Mouse (Mus musculus) limb, embryonic 14.5 days (tissue): ENCODE data around the gene Elavl1. TPM values are rescaled to one million over a fixed set of nuclear protein-coding genes. Genes with fewer than 3 reads are reported as not detected.
A peak's percentile ranks its signal among the peaks of the same experiment; 100 is the strongest.

ENCODE experiments used
- ATAC-seq: fragments of 200-750 bp; cut with Nextera tagmentation; 2 replicates; pipeline ENCODE4 v1.8.0; 2017; ENCODE audit warnings: low read depth, moderate number of reproducible peaks, moderate TSS enrichment; ENCODE audit not compliant: low FRiP score
- DNase-seq: peaks from one replicate; pipeline ENCODE4 v3.0.0-alpha.2; 2015; ENCODE audit warnings: low spot score
- H3K27ac ChIP-seq: fragments of 300-500 bp; sonication (generic); replicated peaks from 2 replicates; pipeline ENCODE4 v1.5.1; 2014; ENCODE audit warnings: low read depth, mild to moderate bottlenecking, low read length, moderate library complexity, mixed read lengths
- H3K27me3 ChIP-seq: fragments of 300-500 bp; sonication (generic); 2 replicates; pipeline ENCODE4 v1.6.1; 2014; ENCODE audit warnings: low read length, mixed read lengths; ENCODE audit not compliant: control insufficient read depth, insufficient read depth
- H3K36me3 ChIP-seq: fragments of 300-500 bp; sonication (generic); 2 replicates; pipeline ENCODE4 v1.6.1; 2014; ENCODE audit warnings: mild to moderate bottlenecking, low read length, moderate library complexity, mixed read lengths; ENCODE audit not compliant: control insufficient read depth, insufficient read depth
- H3K4me1 ChIP-seq: fragments of 300-500 bp; sonication (generic); 2 replicates; pipeline ENCODE4 v1.6.1; 2014; ENCODE audit warnings: antibody characterized with exemption, low read length, mixed read lengths; ENCODE audit not compliant: control insufficient read depth, insufficient read depth
- H3K4me2 ChIP-seq: fragments of 300-500 bp; sonication (generic); replicated peaks from 2 replicates; pipeline ENCODE4 v1.6.1; 2014; ENCODE audit warnings: low read depth, mild to moderate bottlenecking, low read length, moderate library complexity; ENCODE audit not compliant: severe bottlenecking
- H3K4me3 ChIP-seq: fragments of 300-500 bp; sonication (generic); replicated peaks from 2 replicates; pipeline ENCODE4 v1.5.1; 2014; ENCODE audit warnings: low read length
- H3K9ac ChIP-seq: fragments of 300-500 bp; sonication (generic); 2 replicates; pipeline ENCODE4 v1.6.1; 2014; ENCODE audit warnings: mild to moderate bottlenecking, low read depth, low read length, moderate library complexity; ENCODE audit not compliant: severe bottlenecking
- H3K9me3 ChIP-seq: fragments of 300-500 bp; sonication (generic); 2 replicates; pipeline ENCODE4 v1.6.1; 2016; ENCODE audit warnings: low read length; ENCODE audit not compliant: control insufficient read depth
- POLR2A ChIP-seq: fragments of 200-500 bp; IDR thresholded peaks from 2 replicates; pipeline ENCODE4 v1.8.0; 2012; ENCODE audit warnings: inconsistent platforms, mild to moderate bottlenecking, moderate library complexity, borderline replicate concordance; ENCODE audit not compliant: insufficient read depth, insufficient read length; ENCODE audit errors: extremely low read depth
- WGBS: fragments of 180-500 bp; shearing (Covaris S2); extraction: QIAGEN DNeasy Blood & Tissue Kit; methylation state at CpG from one replicate; pipeline ENCODE4 v1.1.7; 2014; 5-methylcytosine and 5-hydroxymethylcytosine counted together
- polyA plus RNA-seq, 2 experiments: library from polyadenylated mRNA; depleted of rRNA in 1 of 2; stranded (reverse) in 1 of 2; unstranded in 1 of 2; fragments of >200 nt; fragmentation: Nextera tagmentation in 1 of 2; extraction: Ambion mirVana in 1 of 2; gene quantifications; 2 replicates each; pipeline versions ENCODE4 v1.2.1 to v1.2.3; 2012 to 2014

Elavl1 gene
- polyA plus RNA-seq, 2 experiments: 91.1 to 226 TPM

GRCm38 (mm10) chr8:4333966-4334365 is 8.8 kb upstream of the Elavl1 start:
- H3K4me2 ChIP-seq: no peak overlapping the region
- DNase-seq: no peak
- no peak for TF ChIP-seq POLR2A
- H3K27me3 ChIP-seq: no peaks in the 10 kb centered on the region
- no peak overlapping the region for H3K27ac ChIP-seq
- no peaks in the 10 kb centered on the region for H3K9me3 ChIP-seq
- no peak overlapping the region for H3K4me3 ChIP-seq
- H3K36me3 ChIP-seq: peaks cover 93% of the 10 kb centered on the region
- no peak for ATAC-seq
- H3K4me1 ChIP-seq: no peaks in the 10 kb centered on the region
- WGBS: 93% methylated on average over 1 of the region's 1 CpGs
- no peak overlapping the region for H3K9ac ChIP-seq

DNA sequence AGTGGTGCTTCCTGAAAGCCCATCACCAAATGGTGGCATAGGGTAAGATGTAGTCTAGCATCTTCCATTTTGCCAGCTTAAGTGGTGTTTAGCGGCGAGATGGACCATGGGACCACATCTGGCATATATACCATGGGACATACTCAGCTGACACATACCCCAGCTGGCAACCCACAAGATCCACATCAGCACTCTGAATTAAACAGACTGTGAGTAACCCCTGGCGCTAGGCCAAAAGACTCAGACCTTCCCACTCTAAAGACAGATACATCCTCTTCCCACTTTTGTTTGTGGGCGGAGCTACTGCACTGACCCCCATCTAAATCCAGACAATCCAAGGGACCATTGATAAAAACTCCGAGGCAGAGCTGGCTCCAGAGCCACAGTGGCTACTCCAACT is 3.8 kb upstream of the Elavl1 start:
- no peak overlapping the region for H3K4me2 ChIP-seq
- H3K4me1 ChIP-seq: peaks cover 7% of the 10 kb centered on the region; the same call in 1 of the 2 replicates
- H3K9ac ChIP-seq: no peak overlapping the region
- H3K9me3 ChIP-seq: no peaks in the 10 kb centered on the region
- ATAC-seq (no peak), DNase-seq (no peak)
- H3K4me3 ChIP-seq: no peak overlapping the region
- WGBS: 95% methylated on average over 5 of the region's 5 CpGs
- TF ChIP-seq POLR2A: no peak
- H3K27ac ChIP-seq: no peak overlapping the region
- peaks cover 66% of the 10 kb centered on the region for H3K36me3 ChIP-seq
- no peaks in the 10 kb centered on the region for H3K27me3 ChIP-seq

- peaks cover 19% of the 10 kb centered on the region for H3K4me1 ChIP-seq
- peaks cover 52% of the 10 kb centered on the region for H3K36me3 ChIP-seq
- WGBS: 49% methylated on average over 7 of the region's 7 CpGs
- H3K4me3 ChIP-seq: peak overlapping the region; percentile 97
- peak overlapping the region; percentile 79; the same call in 1 of the 2 replicates for H3K27ac ChIP-seq
- no peaks in the 10 kb centered on the region for H3K9me3 ChIP-seq
- no peak for ATAC-seq
- no peak for DNase-seq
- peak overlapping the region; percentile 98 for H3K9ac ChIP-seq
- no peak for TF ChIP-seq POLR2A
- no peaks in the 10 kb centered on the region for H3K27me3 ChIP-seq
- H3K4me2 ChIP-seq: peak overlapping the region; percentile 75
Measured at GRCm38 (mm10) chr8:4325751-4326036, 481 bp upstream of the Elavl1 start.

DNA sequence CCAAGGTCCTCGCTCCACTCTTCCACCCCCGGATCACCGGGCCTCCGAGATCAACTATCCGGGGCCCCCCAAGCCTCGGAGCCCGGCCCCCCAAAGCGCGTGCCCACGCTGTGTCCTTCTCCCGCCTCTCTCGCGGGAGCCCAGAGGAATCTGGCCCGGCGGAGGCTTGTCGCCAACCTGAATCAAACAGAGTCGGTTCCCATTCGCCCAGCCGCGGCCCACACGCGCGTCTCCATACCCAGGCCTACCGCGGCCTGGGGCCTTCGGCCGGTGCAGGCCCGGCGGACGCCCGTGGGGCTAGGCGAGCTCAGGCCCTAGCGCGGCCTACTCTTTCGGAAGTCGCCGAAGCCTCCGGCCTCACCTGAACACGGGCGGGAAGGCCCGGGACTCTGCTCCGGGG is 688 bp downstream of the Elavl1 start:
- Histone ChIP-seq H3K4me3 (peak overlapping the region; percentile 97), H3K9ac (peak overlapping the region; percentile 98), H3K27ac (peak overlapping the region; percentile 87), H3K36me3 (peaks cover 40% of the 10 kb centered on the region), H3K27me3 (no peaks in the 10 kb centered on the region), H3K4me1 (peaks cover 22% of the 10 kb centered on the region), H3K9me3 (no peaks in the 10 kb centered on the region), H3K4me2 (peak overlapping the region; percentile 92)
- ATAC-seq (peak; percentile 73), DNase-seq (no peak)
- WGBS: under 1% methylated on average over 31 of the region's 42 CpGs
- no peak for TF ChIP-seq POLR2A

- Histone ChIP-seq H3K4me2 (peak overlapping the region; percentile 92), H3K27ac (no peak overlapping the region), H3K27me3 (no peaks in the 10 kb centered on the region), H3K9me3 (no peaks in the 10 kb centered on the region), H3K36me3 (peaks cover 39% of the 10 kb centered on the region), H3K4me3 (peak overlapping the region; percentile 97), H3K9ac (peak overlapping the region; percentile 98), H3K4me1 (peaks cover 22% of the 10 kb centered on the region)
- DNase-seq (no peak), ATAC-seq (no peak)
- TF ChIP-seq POLR2A: no peak
- WGBS: 6% methylated on average over 6 of the region's 6 CpGs
Measured at GRCm38 (mm10) chr8:4323917-4324316, 1.3 kb downstream of the Elavl1 start.

DNA sequence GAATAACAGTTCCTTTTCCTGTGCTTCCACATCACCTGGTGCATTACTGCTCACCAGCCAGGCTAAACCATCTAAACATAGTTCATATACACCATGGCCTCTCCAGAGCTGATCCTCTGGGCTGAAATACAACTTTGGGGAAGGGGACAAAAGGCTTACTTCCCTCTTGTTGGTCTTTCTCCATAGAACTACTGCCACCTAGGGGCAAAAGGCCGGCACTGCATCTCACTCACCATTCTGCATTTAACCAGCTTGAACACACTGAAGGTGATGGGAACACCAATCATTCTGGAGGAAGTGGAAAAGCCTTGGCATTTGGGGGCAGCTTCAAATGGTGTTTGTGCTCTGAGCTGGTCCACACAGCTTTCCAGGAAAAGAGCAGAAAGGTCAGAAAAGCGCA is 2.7 kb downstream of the Elavl1 start:
- H3K27me3 ChIP-seq: no peaks in the 10 kb centered on the region
- DNase-seq (peak; percentile 82), ATAC-seq (no peak)
- no peak for TF ChIP-seq POLR2A
- H3K9me3 ChIP-seq: no peaks in the 10 kb centered on the region
- H3K4me1 ChIP-seq: peaks cover 22% of the 10 kb centered on the region
- H3K27ac ChIP-seq: no peak overlapping the region
- H3K4me3 ChIP-seq: 0 out of 2 replicates have a peak overlapping the region, but pooled peaks have one; percentile 97
- no peak overlapping the region for H3K4me2 ChIP-seq
- H3K36me3 ChIP-seq: peaks cover 32% of the 10 kb centered on the region
- no peak overlapping the region for H3K9ac ChIP-seq
- WGBS: 28% methylated on average over 2 of the region's 2 CpGs
